Mouse (Mus musculus) hindbrain, embryonic 12.5 days (tissue): Measurements from ENCODE around the gene Fam181a. TPM values are rescaled to one million over a fixed set of nuclear protein-coding genes. Genes with fewer than 3 reads are reported as not detected.

Source experiments
- ATAC-seq: fragments of 200-750 bp; cut with Nextera tagmentation; 2 replicates; pipeline ENCODE4 v1.8.0; 2017; ENCODE audit warnings: moderate TSS enrichment; ENCODE audit not compliant: low FRiP score
- H3K27ac ChIP-seq: fragments of 300-500 bp; sonication (generic); 2 replicates; pipeline ENCODE4 v1.5.1; 2016; ENCODE audit warnings: mild to moderate bottlenecking
- H3K27me3 ChIP-seq: fragments of 300-500 bp; sonication (generic); 2 replicates; pipeline ENCODE4 v1.6.1; 2016; ENCODE audit warnings: mild to moderate bottlenecking
- H3K36me3 ChIP-seq: fragments of 300-500 bp; sonication (generic); 2 replicates; pipeline ENCODE4 v1.6.1; 2016; ENCODE audit warnings: mild to moderate bottlenecking
- H3K4me1 ChIP-seq: fragments of 300-500 bp; sonication (generic); 2 replicates; pipeline ENCODE4 v1.6.1; 2016
- H3K4me2 ChIP-seq: fragments of 300-500 bp; sonication (generic); replicated peaks from 2 replicates; pipeline ENCODE4 v1.6.1; 2016; ENCODE audit warnings: mild to moderate bottlenecking
- H3K4me3 ChIP-seq: fragments of 300-500 bp; sonication (generic); 2 replicates; pipeline ENCODE4 v1.5.1; 2016; ENCODE audit warnings: mild to moderate bottlenecking
- H3K9ac ChIP-seq: fragments of 300-500 bp; sonication (generic); 2 replicates; pipeline ENCODE4 v1.6.1; 2016; ENCODE audit warnings: mild to moderate bottlenecking, moderate library complexity
- H3K9me3 ChIP-seq: fragments of 300-500 bp; sonication (generic); replicated peaks from 2 replicates; pipeline ENCODE4 v1.6.1; 2016; ENCODE audit warnings: mild to moderate bottlenecking
- WGBS: fragments of 180-500 bp; shearing (Covaris S2); methylation state at CpG from one replicate; pipeline ENCODE4 v1.1.7; 2016; 5-methylcytosine and 5-hydroxymethylcytosine counted together
- polyA plus RNA-seq: library from polyadenylated mRNA; unstranded; fragments of >200 nt; fragmentation: Nextera tagmentation; extraction: Ambion mirVana; gene quantifications from 2 replicates; pipeline ENCODE4 v1.2.1, GENCODE M21; 2016

Gene Fam181a
- polyA plus RNA-seq, 1 experiment from 2014 or later = 14.4 TPM

- no peak overlapping the region for H3K4me2 ChIP-seq
- H3K9ac ChIP-seq = no peak overlapping the region
- peaks cover 6% of the 10 kb centered on the region; the same call in 1 of the 2 replicates for H3K27me3 ChIP-seq
- H3K4me1 ChIP-seq = no peaks in the 10 kb centered on the region
- no peaks in the 10 kb centered on the region for H3K36me3 ChIP-seq
- no peak for ATAC-seq
- WGBS = 83% methylated on average over 8 of the region's 8 CpGs
- no peak overlapping the region for H3K4me3 ChIP-seq
- H3K9me3 ChIP-seq = no peaks in the 10 kb centered on the region
- no peak overlapping the region for H3K27ac ChIP-seq
Measured at GRCm38 (mm10) chr12:103346945-103347344, 36.2 kb downstream of the Fam181a start.

GRCm38 (mm10) chr12:103347406-103347805, 36.6 kb downstream of the Fam181a start:
- ATAC-seq = no peak
- Histone ChIP-seq H3K36me3 (no peaks in the 10 kb centered on the region), H3K9me3 (no peaks in the 10 kb centered on the region), H3K4me1 (no peaks in the 10 kb centered on the region), H3K4me3 (no peak overlapping the region), H3K27ac (no peak overlapping the region), H3K27me3 (0 out of 2 replicates have a peak, but pooled peaks cover 2% of the 10 kb centered on the region), H3K4me2 (no peak overlapping the region), H3K9ac (no peak overlapping the region)
- WGBS = 53% methylated on average over 5 of the region's 5 CpGs

DNA sequence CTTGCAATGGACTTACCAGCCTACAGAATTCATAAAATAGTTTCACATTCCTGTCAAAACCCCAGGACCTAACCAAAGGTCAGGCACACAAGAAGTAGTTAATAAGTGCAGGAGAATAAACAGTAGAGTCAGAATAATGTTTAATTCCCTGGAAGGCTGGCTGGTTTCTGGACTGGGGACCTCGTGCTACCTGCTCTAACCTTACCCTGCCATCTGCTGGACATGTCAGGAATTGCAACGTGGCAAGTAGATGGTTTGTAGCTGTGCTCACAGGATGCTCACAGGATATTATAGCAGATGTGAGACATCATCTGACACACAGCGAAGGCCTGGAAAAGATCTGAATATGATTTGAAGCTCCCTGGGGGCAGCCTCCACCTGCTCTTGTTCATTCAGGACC, 37.7 kb downstream of the Fam181a start:
- peaks cover 3% of the 10 kb centered on the region; the same call in 1 of the 2 replicates for H3K4me1 ChIP-seq
- no peaks in the 10 kb centered on the region for H3K36me3 ChIP-seq
- WGBS = 4% methylated on average over 3 of the region's 3 CpGs
- H3K4me2 ChIP-seq = no peak overlapping the region
- no peak overlapping the region for H3K27ac ChIP-seq
- ATAC-seq = 0 out of 2 replicates have a peak, but pooled peaks have one; percentile 12
- no peak overlapping the region for H3K4me3 ChIP-seq
- no peaks in the 10 kb centered on the region for H3K9me3 ChIP-seq
- 0 out of 2 replicates have a peak, but pooled peaks cover 2% of the 10 kb centered on the region for H3K27me3 ChIP-seq
- H3K9ac ChIP-seq = no peak overlapping the region

- no peak overlapping the region for H3K4me2 ChIP-seq
- no peaks in the 10 kb centered on the region for H3K27me3 ChIP-seq
- no peaks in the 10 kb centered on the region for H3K36me3 ChIP-seq
- WGBS = 95% methylated on average over 6 of the region's 6 CpGs
- H3K9me3 ChIP-seq = no peaks in the 10 kb centered on the region
- peaks cover 6% of the 10 kb centered on the region; the same call in 1 of the 2 replicates for H3K4me1 ChIP-seq
- H3K4me3 ChIP-seq = no peak overlapping the region
- H3K9ac ChIP-seq = no peak overlapping the region
- no peak overlapping the region for H3K27ac ChIP-seq
- no peak for ATAC-seq
Measured at GRCm38 (mm10) chr12:103352735-103353134, 42.0 kb downstream of the Fam181a start.

- no peak overlapping the region for H3K4me2 ChIP-seq
- ATAC-seq = peak; percentile 65; the same call in 1 of the 2 replicates
- no peaks in the 10 kb centered on the region for H3K9me3 ChIP-seq
- H3K4me3 ChIP-seq = no peak overlapping the region
- H3K27me3 ChIP-seq = no peaks in the 10 kb centered on the region
- no peak overlapping the region for H3K27ac ChIP-seq
- H3K36me3 ChIP-seq = no peaks in the 10 kb centered on the region
- no peak overlapping the region for H3K9ac ChIP-seq
- H3K4me1 ChIP-seq = peaks cover 6% of the 10 kb centered on the region; the same call in 1 of the 2 replicates
- 10% methylated on average over 5 of the region's 5 CpGs for WGBS
Measured at GRCm38 (mm10) chr12:103353538-103353937, 42.8 kb downstream of the Fam181a start.

GRCm38 (mm10) chr12:103355746-103356414, 45.1 kb downstream of the Fam181a start, which contains the start of gene Asb2:
Gene Asb2, minus strand, starts transcription at chr12:103356001.
- Histone ChIP-seq H3K9ac (no peak within 1 kb of the TSS), H3K4me1 (peaks cover 12% of the 10 kb centered on the region; the same call in 1 of the 2 replicates), H3K4me3 (no peak within 1 kb of the TSS), H3K4me2 (no peak within 1 kb of the TSS), H3K36me3 (no peaks in the 10 kb centered on the region), H3K9me3 (no peaks in the 10 kb centered on the region), H3K27me3 (no peaks in the 10 kb centered on the region), H3K27ac (no peak within 1 kb of the TSS)
- WGBS = 76% methylated on average over 14 of the region's 14 CpGs
- ATAC-seq = no peak

DNA sequence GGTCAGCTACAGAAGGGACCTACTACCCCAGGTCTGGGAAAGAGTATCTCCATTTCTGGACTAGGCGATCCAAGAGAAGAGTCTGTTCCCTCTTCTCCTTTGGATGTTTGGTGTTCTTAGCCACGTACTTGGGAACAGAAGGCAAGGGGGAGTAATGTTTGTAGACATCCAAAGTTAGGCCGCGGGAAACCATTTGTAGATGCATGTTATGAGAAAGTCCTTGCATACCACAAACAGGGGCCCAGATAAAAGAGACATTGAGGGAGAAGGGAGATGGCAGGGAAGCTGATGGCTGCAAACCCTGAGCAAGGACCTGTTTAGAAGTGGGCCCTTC, 45.6 kb downstream of the Fam181a start:
- Histone ChIP-seq H3K9ac (no peak overlapping the region), H3K4me2 (no peak overlapping the region), H3K9me3 (no peaks in the 10 kb centered on the region), H3K4me3 (no peak overlapping the region), H3K27me3 (no peaks in the 10 kb centered on the region), H3K36me3 (no peaks in the 10 kb centered on the region), H3K4me1 (peaks cover 12% of the 10 kb centered on the region; the same call in 1 of the 2 replicates), H3K27ac (no peak overlapping the region)
- no peak for ATAC-seq
- WGBS = 95% methylated on average over 4 of the region's 4 CpGs

DNA sequence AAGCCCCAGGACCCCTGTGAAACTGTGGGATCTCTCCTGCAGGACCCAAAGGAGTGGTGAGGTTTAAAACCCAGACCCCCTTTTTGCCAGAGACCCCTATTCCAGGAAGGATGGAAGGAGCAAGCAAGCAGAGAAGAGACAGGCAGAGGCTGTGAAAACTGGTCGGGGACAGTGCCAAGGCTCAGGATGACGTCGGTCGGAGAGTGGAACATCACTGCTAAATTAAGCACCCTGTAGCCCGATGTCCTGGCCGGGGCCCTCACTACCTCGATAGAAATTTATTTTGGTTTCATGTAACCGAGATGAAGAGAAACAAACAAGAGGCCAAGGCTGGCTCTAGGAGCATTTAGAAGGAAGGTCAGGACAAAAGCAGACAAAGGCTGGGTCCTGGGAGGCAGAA, 47.4 kb downstream of the Fam181a start:
- Histone ChIP-seq H3K27ac (no peak overlapping the region), H3K9me3 (no peaks in the 10 kb centered on the region), H3K36me3 (no peaks in the 10 kb centered on the region), H3K4me1 (peaks cover 12% of the 10 kb centered on the region; the same call in 1 of the 2 replicates), H3K4me3 (no peak overlapping the region), H3K9ac (no peak overlapping the region), H3K27me3 (no peaks in the 10 kb centered on the region), H3K4me2 (no peak overlapping the region)
- ATAC-seq = no peak
- WGBS = 78% methylated on average over 8 of the region's 8 CpGs

GRCm38 (mm10) chr12:103358951-103359801, 48.4 kb downstream of the Fam181a start:
- H3K4me1 ChIP-seq = peaks cover 6% of the 10 kb centered on the region; the same call in 1 of the 2 replicates
- H3K27me3 ChIP-seq = no peaks in the 10 kb centered on the region
- H3K36me3 ChIP-seq = no peaks in the 10 kb centered on the region
- H3K4me3 ChIP-seq = no peak overlapping the region
- H3K9ac ChIP-seq = no peak overlapping the region
- H3K4me2 ChIP-seq = no peak overlapping the region
- no peak overlapping the region for H3K27ac ChIP-seq
- no peaks in the 10 kb centered on the region for H3K9me3 ChIP-seq
- ATAC-seq = peak; percentile 43; the same call in 1 of the 2 replicates
- WGBS = 53% methylated on average over 4 of the region's 4 CpGs

DNA sequence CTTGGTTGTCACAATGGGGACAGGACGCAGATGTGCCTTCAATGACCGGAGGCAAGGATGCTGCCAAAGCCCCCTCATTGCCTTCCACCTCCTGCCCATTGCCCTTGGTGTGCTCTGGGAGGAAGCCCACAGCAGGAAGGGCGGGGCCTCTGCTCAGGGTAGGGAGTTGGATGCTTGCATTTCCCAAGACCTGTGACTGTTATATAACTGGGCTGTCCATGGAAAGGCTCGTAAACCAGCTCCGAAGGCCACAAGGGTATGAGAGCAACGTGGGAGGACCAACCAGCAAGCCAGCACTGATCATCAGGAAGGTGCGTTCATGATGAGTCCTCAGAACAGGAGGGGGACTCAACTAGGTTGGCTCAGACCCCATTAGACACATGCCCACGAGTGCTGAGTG, 50.0 kb downstream of the Fam181a start:
- Histone ChIP-seq H3K36me3 (no peaks in the 10 kb centered on the region), H3K27me3 (no peaks in the 10 kb centered on the region), H3K4me2 (no peak overlapping the region), H3K27ac (no peak overlapping the region), H3K9me3 (no peaks in the 10 kb centered on the region), H3K4me3 (no peak overlapping the region), H3K9ac (no peak overlapping the region), H3K4me1 (peaks cover 6% of the 10 kb centered on the region; the same call in 1 of the 2 replicates)
- ATAC-seq = no peak
- WGBS = 80% methylated on average over 8 of the region's 8 CpGs

- no peaks in the 10 kb centered on the region for H3K27me3 ChIP-seq
- no peaks in the 10 kb centered on the region for H3K36me3 ChIP-seq
- H3K4me1 ChIP-seq = peaks cover 6% of the 10 kb centered on the region; the same call in 1 of the 2 replicates
- ATAC-seq = no peak
- H3K9ac ChIP-seq = no peak overlapping the region
- H3K9me3 ChIP-seq = no peaks in the 10 kb centered on the region
- H3K27ac ChIP-seq = no peak overlapping the region
- no peak overlapping the region for H3K4me2 ChIP-seq
- 89% methylated on average over 17 of the region's 17 CpGs for WGBS
- no peak overlapping the region for H3K4me3 ChIP-seq
Measured at GRCm38 (mm10) chr12:103361539-103362307, 50.9 kb downstream of the Fam181a start.

- Histone ChIP-seq H3K4me3 (no peak overlapping the region), H3K27me3 (no peaks in the 10 kb centered on the region), H3K4me2 (no peak overlapping the region), H3K9me3 (no peaks in the 10 kb centered on the region), H3K27ac (no peak overlapping the region), H3K4me1 (peaks cover 6% of the 10 kb centered on the region; the same call in 1 of the 2 replicates), H3K9ac (no peak overlapping the region), H3K36me3 (no peaks in the 10 kb centered on the region)
- WGBS = 82% methylated on average over 3 of the region's 3 CpGs
- no peak for ATAC-seq
Measured at GRCm38 (mm10) chr12:103362336-103362735, 51.6 kb downstream of the Fam181a start.
